ENCODE assay signal across 8 mouse cellular contexts in genomic region chr5:108433804-108434587, GRCm38 (mm10). TPM values are rescaled to one million over a fixed set of nuclear protein-coding genes. Genes with fewer than 3 reads are reported as not detected.
DNase-seq lines count a peak whose midpoint lies in the region; ATAC-seq and TF ChIP-seq lines count a peak whose summit lies in the region.

Gene Atp5k, minus strand, starts transcription at chr5:108434448.

- peaks cover 23% of the 10 kb centered on the region for H3K4me1 ChIP-seq in E14TG2a.4 (replicated peaks; ENCODE audit: low read depth, low read length)
- H3K4me1 ChIP-seq in forebrain, embryonic 13.5 days: peaks cover 15% of the 10 kb centered on the region
- peaks cover 15% of the 10 kb centered on the region for H3K4me1 ChIP-seq in liver, postnatal 0 days (ENCODE audit: insufficient read depth)
- peaks cover 14% of the 10 kb centered on the region for H3K4me1 ChIP-seq in neural tube, embryonic 14.5 days (ENCODE audit: control insufficient read depth, insufficient read depth, low read length)

- intact Hi-C loops in heart, postnatal 10 days (cut with DNase I): loop anchor here (2.0 to 5.0 kb wide), 2 partner anchors 27 to 233 kb away; partner anchors contain the start of genes Dgkq and Pcgf3

- H3K27me3 ChIP-seq in E14TG2a.4 (ENCODE audit: insufficient read depth, low read length): peaks cover 7% of the 10 kb centered on the region; the same call in 1 of the 2 replicates
- peaks cover 15% of the 10 kb centered on the region; the same call in 1 of the 2 replicates for H3K27me3 ChIP-seq in forebrain, embryonic 13.5 days
- H3K27me3 ChIP-seq in liver, postnatal 0 days (ENCODE audit: insufficient read depth, low read length): no peaks in the 10 kb centered on the region
- H3K27me3 ChIP-seq in neural tube, embryonic 14.5 days (ENCODE audit: control insufficient read depth, insufficient read depth, low read length): no peaks in the 10 kb centered on the region

- H3K9ac ChIP-seq in forebrain, embryonic 13.5 days: peak within 1 kb of the TSS; percentile 91
- H3K9ac ChIP-seq in liver, postnatal 0 days (replicated peaks): peak within 1 kb of the TSS; percentile 77
- peak within 1 kb of the TSS; percentile 70 for H3K9ac ChIP-seq in neural tube, embryonic 14.5 days (replicated peaks; ENCODE audit: low read depth, low read length)

- TF ChIP-seq CTCF in E14TG2a.4 (conservative IDR thresholded peaks at IDR 0.05; ENCODE audit: low read length): peak; percentile 79
- peak; percentile 98 for TF ChIP-seq CTCF in liver, postnatal 0 days (IDR thresholded peaks at IDR 0.05; ENCODE audit: low read depth)

- ATAC-seq in forebrain, embryonic 13.5 days: peak; percentile 91
- ATAC-seq in liver, postnatal 0 days: peak; percentile 95
- ATAC-seq in neural tube, embryonic 14.5 days (ENCODE audit: low read depth): peak; percentile 90

- H3K27ac ChIP-seq in forebrain, embryonic 13.5 days: no peak within 1 kb of the TSS
- H3K27ac ChIP-seq in liver, postnatal 0 days (ENCODE audit: low read depth): peak within 1 kb of the TSS; percentile 64
- no peak within 1 kb of the TSS for H3K27ac ChIP-seq in neural tube, embryonic 14.5 days (ENCODE audit: low read depth, low read length)

- peak; percentile 93 for DNase-seq in c-Kit-positive CD71-positive TER-119-positive erythroid progenitor cells, embryonic 14.5 days (ENCODE audit: low spot score)
- peak; percentile 94 to 97 for DNase-seq in heart, postnatal 10 days
- peak; percentile 94 for DNase-seq in large intestine, adult 2 months (ENCODE audit: low read depth, low spot score)
- peak; percentile 94 for DNase-seq in liver, postnatal 0 days
- peak; percentile 96 for DNase-seq in testis, postnatal 10 days (ENCODE audit: low spot score)

- H3K9me3 ChIP-seq in E14TG2a.4 (ENCODE audit: low read length): no peaks in the 10 kb centered on the region
- no peaks in the 10 kb centered on the region for H3K9me3 ChIP-seq in forebrain, embryonic 13.5 days (replicated peaks)
- H3K9me3 ChIP-seq in liver, postnatal 0 days (ENCODE audit: low read length): no peaks in the 10 kb centered on the region
- H3K9me3 ChIP-seq in neural tube, embryonic 14.5 days (ENCODE audit: control insufficient read depth, low read length): no peaks in the 10 kb centered on the region

- TF ChIP-seq EP300 in liver, postnatal 0 days (IDR thresholded peaks at IDR 0.05; ENCODE audit: low read depth): no peak

- 1% methylated on average over 42 of the region's 42 CpGs for WGBS in forebrain, embryonic 13.5 days
- WGBS in large intestine, adult 2 months: under 1% methylated on average over 42 of the region's 42 CpGs
- WGBS in liver, postnatal 0 days (ENCODE audit: insufficient replicate concordance): 1% methylated on average over 42 of the region's 42 CpGs
- under 1% methylated on average over 42 of the region's 42 CpGs for whole genome bisulfite sequencing in neural tube, embryonic 14.5 days

- H3K4me3 ChIP-seq in E14TG2a.4 (replicated peaks; ENCODE audit: low read length): peak within 1 kb of the TSS; percentile 88
- H3K4me3 ChIP-seq in forebrain, embryonic 13.5 days: peak within 1 kb of the TSS; percentile 91
- H3K4me3 ChIP-seq in liver, postnatal 0 days (ENCODE audit: low read depth, low read length): peak within 1 kb of the TSS; percentile 81
- peak within 1 kb of the TSS; percentile 68 for H3K4me3 ChIP-seq in neural tube, embryonic 14.5 days (ENCODE audit: low read depth, low read length)

- H3K36me3 ChIP-seq in E14TG2a.4 (ENCODE audit: insufficient read depth, low read length): peaks cover 40% of the 10 kb centered on the region
- H3K36me3 ChIP-seq in forebrain, embryonic 13.5 days (ENCODE audit: poor library complexity, severe bottlenecking): peaks cover 34% of the 10 kb centered on the region
- H3K36me3 ChIP-seq in liver, postnatal 0 days (replicated peaks; ENCODE audit: insufficient read depth, low read length): peaks cover 21% of the 10 kb centered on the region
- 0 out of 2 replicates have a peak, but pooled peaks cover 11% of the 10 kb centered on the region for H3K36me3 ChIP-seq in neural tube, embryonic 14.5 days (ENCODE audit: control insufficient read depth, insufficient read depth, low read length)

- peak within 1 kb of the TSS; percentile 93 for H3K4me2 ChIP-seq in forebrain, embryonic 13.5 days
- peak within 1 kb of the TSS; percentile 84 for H3K4me2 ChIP-seq in liver, postnatal 0 days (ENCODE audit: low read depth, low read length)
- H3K4me2 ChIP-seq in neural tube, embryonic 14.5 days (ENCODE audit: low read depth, low read length): peak within 1 kb of the TSS; percentile 88

RNA-seq across cellular contexts. Expression of gene Atp5k, which starts in this region (rescaled TPM):
- 418 and 500 TPM in 2 replicates for polyA plus RNA-seq in forebrain, embryonic 13.5 days (2015; fragmentation: Nextera tagmentation; extraction: Ambion mirVana)
- total RNA-seq in heart, postnatal 10 days (2021): 100 to 1,000 TPM; 857 to 862 TPM
- 103 and 114 TPM in 2 replicates for polyA plus RNA-seq in large intestine, adult 2 months (2012; rRNA removed)
- 411 and 430 TPM in 2 replicates for polyA plus RNA-seq in liver, postnatal 0 days (2015; fragmentation: Nextera tagmentation; extraction: Ambion mirVana)
- 390 and 448 TPM in 2 replicates for polyA plus RNA-seq in neural tube, embryonic 14.5 days (2014; fragmentation: Nextera tagmentation; extraction: Ambion mirVana)
